Mouse (Mus musculus): Measurements from ENCODE around the gene Gphn. TPM values are rescaled to one million over a fixed set of nuclear protein-coding genes. Genes with fewer than 3 reads are reported as not detected.

Gphn gene
- total RNA-seq, 1 experiment from 2014 or later, result 15.6 TPM

DNA sequence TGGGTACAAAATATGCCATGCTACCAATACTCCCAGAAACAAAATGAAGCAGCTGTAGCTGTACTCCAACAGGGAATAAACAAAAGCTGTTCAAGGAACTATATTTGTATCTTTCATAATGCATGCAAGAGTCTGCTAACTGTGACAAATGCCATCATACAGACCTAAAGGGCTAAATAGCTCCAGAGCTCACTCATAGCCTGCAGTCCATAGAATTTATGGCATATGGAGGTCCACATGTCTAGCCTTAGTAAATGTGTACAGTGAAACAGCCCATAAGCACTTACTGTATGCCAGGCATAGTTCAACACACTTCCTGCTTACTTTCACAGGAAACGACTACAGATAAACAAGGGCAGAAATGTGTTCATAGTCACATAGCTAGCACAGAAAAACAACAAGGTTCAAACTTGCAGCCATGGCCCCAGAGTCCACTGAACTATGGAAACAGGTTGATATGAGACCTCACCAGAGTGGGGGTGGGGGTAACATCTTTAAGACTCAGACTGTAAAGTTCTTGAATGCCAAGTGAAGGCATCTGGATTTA is 459.6 kb downstream of the Gphn start:
- no peak for ATAC-seq (replicated peaks; ENCODE audit: low read depth, poor library complexity, severe bottlenecking)

DNA sequence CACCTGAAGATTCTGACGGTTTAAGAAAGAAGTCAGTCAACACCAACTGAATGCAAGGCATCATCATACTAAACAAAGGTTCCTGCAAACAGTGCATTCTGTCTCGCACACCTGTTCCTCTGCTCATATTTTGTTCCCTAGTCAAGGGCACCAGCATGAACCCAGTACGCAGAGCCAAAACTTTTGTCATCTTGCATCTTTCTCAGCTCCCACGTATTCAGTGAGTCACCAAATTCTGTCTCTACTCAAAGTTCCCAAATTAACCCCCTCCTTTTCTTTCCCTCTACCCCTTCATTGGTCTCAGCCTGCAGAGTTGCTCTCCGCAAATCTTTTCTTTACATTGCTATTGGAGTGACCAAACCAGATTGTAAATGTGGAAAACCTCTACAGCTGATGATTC is 462.7 kb downstream of the Gphn start:
- no peak for ATAC-seq (replicated peaks; ENCODE audit: low read depth, poor library complexity, severe bottlenecking)

DNA sequence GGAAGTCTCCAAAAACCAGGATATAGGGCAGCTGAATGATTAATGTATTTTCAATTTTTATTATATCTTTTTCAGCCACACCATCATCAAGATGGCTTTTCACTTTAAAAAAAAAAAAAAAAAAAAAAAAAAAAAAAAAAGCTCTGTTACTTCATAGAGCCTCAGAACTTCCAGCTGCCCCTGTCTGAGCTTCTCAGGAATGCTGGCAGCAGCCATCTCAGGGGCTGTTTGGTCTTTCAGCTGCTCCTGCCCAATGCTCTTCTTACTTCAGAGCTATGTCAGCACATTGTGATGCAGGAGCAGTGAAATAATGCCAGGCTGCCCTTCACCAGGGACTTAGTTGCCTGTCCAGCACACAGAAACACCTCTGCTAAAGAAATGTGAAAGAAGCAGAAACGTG is 465.1 kb downstream of the Gphn start, which contains the start of gene Fam71d:
Gene Fam71d (plus strand): TSS at position 211 of the 400 bp plus-strand sequence.
- no peak for ATAC-seq (replicated peaks; ENCODE audit: low read depth, poor library complexity, severe bottlenecking)

DNA sequence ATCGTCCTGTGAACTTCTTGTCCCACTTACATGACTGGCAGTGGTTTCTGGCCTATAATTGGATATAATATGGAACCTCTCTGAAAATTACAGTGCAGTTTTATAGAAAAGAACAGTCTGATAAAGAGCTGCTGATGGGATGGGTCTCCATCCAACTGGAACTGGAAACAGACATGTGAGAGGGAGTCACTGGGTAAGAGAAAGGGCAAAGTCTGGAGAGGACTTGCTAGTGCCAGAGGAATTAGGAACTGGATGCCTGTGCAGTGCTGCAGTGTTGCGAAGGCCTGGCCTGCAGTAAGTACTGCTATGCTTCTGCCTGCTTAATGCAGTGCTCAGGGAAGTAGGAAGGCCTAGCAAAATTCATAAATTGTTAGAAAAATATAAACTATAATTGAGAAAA is 467.1 kb downstream of the Gphn start:
- ATAC-seq (replicated peaks; ENCODE audit: low read depth, poor library complexity, severe bottlenecking), result no peak

DNA sequence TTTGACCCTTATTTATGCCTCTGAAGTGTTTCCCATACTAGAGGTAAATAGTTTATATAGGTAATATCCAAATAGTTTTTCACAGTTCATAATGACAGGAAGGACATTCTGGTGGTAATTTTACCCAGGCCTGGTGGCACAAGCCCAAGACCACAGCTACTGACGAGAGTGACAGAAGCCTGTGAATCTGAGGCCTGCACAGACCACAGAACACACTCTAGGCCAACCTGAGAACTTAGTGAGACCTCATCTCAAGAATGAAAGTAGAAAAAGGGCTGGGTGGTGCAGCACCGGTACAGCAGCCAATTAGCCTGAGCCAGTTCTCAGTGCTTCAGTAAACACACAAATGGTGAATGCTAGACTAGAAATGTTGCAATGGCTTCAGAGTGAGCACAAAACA is 491.6 kb downstream of the Gphn start:
- no peak for ATAC-seq (replicated peaks; ENCODE audit: low read depth, poor library complexity, severe bottlenecking)

DNA sequence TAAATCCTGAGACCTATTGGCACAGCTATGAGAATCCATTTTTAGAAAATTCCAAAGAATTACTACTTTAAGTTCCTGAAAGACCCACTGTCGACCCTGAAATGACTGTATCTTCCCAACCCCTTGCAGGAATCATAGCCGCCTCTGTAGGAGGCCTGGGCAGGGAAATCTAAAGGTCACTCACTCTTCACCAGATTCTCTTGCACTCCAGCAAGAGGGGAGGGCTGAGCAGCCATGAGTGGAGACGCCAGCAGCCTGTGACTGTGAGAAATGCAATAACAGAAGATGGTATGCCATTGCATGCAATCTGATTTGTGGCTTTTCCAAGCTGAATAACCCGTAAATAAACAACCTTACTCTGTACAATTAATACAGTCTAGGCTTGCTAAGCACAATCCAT is 501.5 kb downstream of the Gphn start:
- ATAC-seq (replicated peaks; ENCODE audit: low read depth, poor library complexity, severe bottlenecking), result no peak

Other genes starting within 250 kb of the Gphn start
- gene Gm6657, start 32.1 kb upstream of the Gphn start, total RNA-seq (2017), result not detected in 2 replicates

Data from common myeloid progenitor, adult 5-6 weeks (primary cell).